Mouse (Mus musculus): ENCODE results near the gene Usp48. TPM values are rescaled to one million over a fixed set of nuclear protein-coding genes. Genes with fewer than 3 reads are reported as not detected.

Gene Usp48
- polyA plus RNA-seq (2014; fragmentation: Nextera tagmentation; extraction: Ambion mirVana): 84.6 and 91.9 TPM in 2 replicates

DNA sequence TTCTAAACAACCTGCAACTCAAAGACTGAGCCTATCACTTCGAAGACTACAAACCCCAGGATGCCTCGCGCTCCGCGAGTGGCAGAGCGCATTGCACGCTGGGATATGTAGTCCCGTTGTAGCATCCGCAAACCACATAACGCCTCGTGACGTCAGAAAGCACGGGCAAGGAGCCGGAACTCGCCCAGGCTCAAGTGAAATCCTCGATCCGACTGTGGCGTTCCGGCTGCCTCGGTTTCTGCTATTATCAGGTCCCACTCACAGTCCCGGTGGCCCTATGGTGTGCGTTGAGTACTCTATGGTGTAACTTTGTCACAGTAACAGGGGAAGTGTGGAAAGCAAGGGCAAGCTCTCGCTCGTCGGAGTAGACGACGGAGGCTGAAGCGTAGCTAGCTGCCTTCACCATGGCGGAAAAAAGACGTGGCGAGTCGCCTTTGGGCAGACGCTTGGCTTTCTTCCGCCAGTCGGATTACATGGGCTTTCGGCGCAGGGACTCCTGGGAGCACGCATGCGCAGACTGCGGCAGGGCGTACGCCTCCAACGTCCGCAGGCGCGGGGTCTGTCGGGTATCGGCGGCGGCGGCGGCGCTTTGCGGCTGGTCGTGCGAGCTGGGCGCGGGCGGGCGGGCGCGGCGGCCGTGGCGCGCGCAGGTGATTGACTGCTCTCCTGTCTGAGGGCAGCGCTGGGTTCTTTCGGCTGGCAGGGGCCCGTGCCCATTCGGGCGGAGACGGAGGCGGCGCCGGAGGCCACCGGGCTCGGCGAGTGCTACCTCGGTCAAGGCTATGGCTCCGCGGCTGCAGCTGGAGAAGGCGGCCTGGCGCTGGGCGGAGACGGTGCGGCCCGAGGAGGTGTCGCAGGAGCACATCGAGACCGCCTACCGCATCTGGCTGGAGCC is at the start of gene Usp48:
TSS of gene Usp48 (plus strand) at position 155 of the 895 bp plus-strand sequence.
- DNase-seq (ENCODE audit: low spot score) (peak; percentile 98), ATAC-seq (ENCODE audit: insufficient read depth, low FRiP score, low TSS enrichment) (peak; percentile 91)
- Histone ChIP-seq H3K36me3 (ENCODE audit: control insufficient read depth, insufficient read depth, low read length) (no peaks in the 10 kb centered on the region), H3K27me3 (ENCODE audit: control insufficient read depth, insufficient read depth, low read length) (no peaks in the 10 kb centered on the region), H3K9me3 (ENCODE audit: control insufficient read depth, low read length) (no peaks in the 10 kb centered on the region), H3K4me2 (ENCODE audit: low read depth) (peak within 1 kb of the TSS; percentile 87), H3K4me3 (ENCODE audit: low read depth, low read length) (peak within 1 kb of the TSS; percentile 68), H3K9ac (ENCODE audit: low read length) (peak within 1 kb of the TSS; percentile 91), H3K4me1 (ENCODE audit: control insufficient read depth, insufficient read depth, low read length) (peaks cover 12% of the 10 kb centered on the region), H3K27ac (ENCODE audit: low read depth, low read length) (peak within 1 kb of the TSS; percentile 97)
- WGBS: under 1% methylated on average over 88 of the region's 92 CpGs

DNA sequence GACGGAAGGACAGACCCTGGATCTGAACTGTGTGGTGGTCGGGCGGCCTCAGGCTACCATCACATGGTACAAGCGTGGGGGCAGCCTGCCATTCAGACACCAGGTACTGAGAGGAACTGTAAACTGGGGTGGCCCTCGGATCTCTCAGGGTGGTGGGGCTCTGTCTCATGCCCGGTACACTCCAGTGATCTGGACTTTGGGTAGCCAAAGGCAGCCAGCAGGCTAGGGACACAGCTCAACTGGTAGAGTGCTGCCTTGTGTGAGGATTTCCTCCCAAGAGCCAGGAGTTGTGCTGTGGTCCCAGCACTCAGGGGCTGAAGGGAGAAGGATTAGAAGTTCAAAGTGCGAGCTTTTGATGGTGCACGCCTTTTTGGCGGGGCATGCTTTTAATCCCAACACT is 48.0 kb upstream of the Usp48 start:
- no peak for DNase-seq (ENCODE audit: low spot score)
- no peaks in the 10 kb centered on the region for H3K9me3 ChIP-seq (ENCODE audit: control insufficient read depth, low read length)
- no peak overlapping the region for H3K4me3 ChIP-seq (ENCODE audit: low read depth, low read length)
- WGBS: 92% methylated on average over 9 of the region's 9 CpGs
- H3K27ac ChIP-seq (ENCODE audit: low read depth, low read length): no peak overlapping the region
- ATAC-seq (ENCODE audit: insufficient read depth, low FRiP score, low TSS enrichment): no peak
- H3K36me3 ChIP-seq (ENCODE audit: control insufficient read depth, insufficient read depth, low read length): peaks cover 6% of the 10 kb centered on the region
- H3K4me2 ChIP-seq (ENCODE audit: low read depth): no peak overlapping the region
- no peaks in the 10 kb centered on the region for H3K27me3 ChIP-seq (ENCODE audit: control insufficient read depth, insufficient read depth, low read length)
- H3K9ac ChIP-seq (ENCODE audit: low read length): no peak overlapping the region
- no peaks in the 10 kb centered on the region for H3K4me1 ChIP-seq (ENCODE audit: control insufficient read depth, insufficient read depth, low read length)

DNA sequence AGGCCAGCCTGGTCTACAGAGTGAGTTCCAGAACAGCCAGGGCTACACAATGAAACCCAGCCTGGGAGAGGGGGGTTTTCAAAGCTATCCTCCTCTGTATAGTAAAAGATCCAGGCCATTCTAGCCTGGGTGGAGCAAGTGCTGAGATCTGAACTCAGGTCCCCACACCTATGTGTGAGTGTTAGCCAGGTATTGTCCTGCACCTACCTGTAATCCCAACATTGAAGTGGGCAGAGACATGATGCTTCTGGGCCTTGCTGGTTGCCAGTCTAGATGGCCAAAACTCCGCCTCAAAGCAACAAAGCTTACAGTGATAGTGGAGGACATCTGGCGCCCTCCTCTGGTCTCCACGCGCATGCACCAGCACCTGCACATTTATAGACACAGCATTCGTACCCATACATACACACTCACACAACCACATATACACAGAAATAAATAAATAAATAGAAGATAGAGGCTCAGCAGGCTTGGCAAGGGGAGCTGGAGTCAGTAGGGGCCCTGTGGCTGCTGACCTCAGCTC is 47.5 kb upstream of the Usp48 start:
- Histone ChIP-seq H3K4me3 (ENCODE audit: low read depth, low read length) (no peak overlapping the region), H3K27me3 (ENCODE audit: control insufficient read depth, insufficient read depth, low read length) (no peaks in the 10 kb centered on the region), H3K36me3 (ENCODE audit: control insufficient read depth, insufficient read depth, low read length) (peaks cover 8% of the 10 kb centered on the region), H3K9me3 (ENCODE audit: control insufficient read depth, low read length) (no peaks in the 10 kb centered on the region), H3K27ac (ENCODE audit: low read depth, low read length) (no peak overlapping the region), H3K4me2 (ENCODE audit: low read depth) (no peak overlapping the region), H3K9ac (ENCODE audit: low read length) (no peak overlapping the region), H3K4me1 (ENCODE audit: control insufficient read depth, insufficient read depth, low read length) (no peaks in the 10 kb centered on the region)
- ATAC-seq (ENCODE audit: insufficient read depth, low FRiP score, low TSS enrichment) (no peak), DNase-seq (ENCODE audit: low spot score) (peak; percentile 66)
- WGBS: 61% methylated on average over 5 of the region's 5 CpGs

- no peak overlapping the region for H3K27ac ChIP-seq (ENCODE audit: low read depth, low read length)
- H3K36me3 ChIP-seq (ENCODE audit: control insufficient read depth, insufficient read depth, low read length): peaks cover 10% of the 10 kb centered on the region
- H3K4me1 ChIP-seq (ENCODE audit: control insufficient read depth, insufficient read depth, low read length): no peaks in the 10 kb centered on the region
- no peaks in the 10 kb centered on the region for H3K9me3 ChIP-seq (ENCODE audit: control insufficient read depth, low read length)
- 94% methylated on average over 17 of the region's 17 CpGs for WGBS
- no peak for DNase-seq (ENCODE audit: low spot score)
- H3K27me3 ChIP-seq (ENCODE audit: control insufficient read depth, insufficient read depth, low read length): no peaks in the 10 kb centered on the region
- H3K9ac ChIP-seq (ENCODE audit: low read length): no peak overlapping the region
- no peak overlapping the region for H3K4me3 ChIP-seq (ENCODE audit: low read depth, low read length)
- H3K4me2 ChIP-seq (ENCODE audit: low read depth): no peak overlapping the region
- ATAC-seq (ENCODE audit: insufficient read depth, low FRiP score, low TSS enrichment): no peak
Measured at GRCm38 (mm10) chr4:137553466-137553865, 40.1 kb upstream of the Usp48 start.

GRCm38 (mm10) chr4:137556673-137557210 is 36.8 kb upstream of the Usp48 start:
- Histone ChIP-seq H3K9me3 (ENCODE audit: control insufficient read depth, low read length) (no peaks in the 10 kb centered on the region), H3K9ac (ENCODE audit: low read length) (no peak overlapping the region), H3K36me3 (ENCODE audit: control insufficient read depth, insufficient read depth, low read length) (peaks cover 7% of the 10 kb centered on the region), H3K27me3 (ENCODE audit: control insufficient read depth, insufficient read depth, low read length) (no peaks in the 10 kb centered on the region), H3K27ac (ENCODE audit: low read depth, low read length) (no peak overlapping the region), H3K4me3 (ENCODE audit: low read depth, low read length) (no peak overlapping the region), H3K4me2 (ENCODE audit: low read depth) (no peak overlapping the region), H3K4me1 (ENCODE audit: control insufficient read depth, insufficient read depth, low read length) (no peaks in the 10 kb centered on the region)
- WGBS: 90% methylated on average over 16 of the region's 16 CpGs
- no peak for DNase-seq (ENCODE audit: low spot score)
- ATAC-seq (ENCODE audit: insufficient read depth, low FRiP score, low TSS enrichment): no peak

GRCm38 (mm10) chr4:137569873-137570272 is 23.7 kb upstream of the Usp48 start:
- H3K4me3 ChIP-seq (ENCODE audit: low read depth, low read length): no peak overlapping the region
- H3K27ac ChIP-seq (ENCODE audit: low read depth, low read length): no peak overlapping the region
- H3K36me3 ChIP-seq (ENCODE audit: control insufficient read depth, insufficient read depth, low read length): 0 out of 2 replicates have a peak, but pooled peaks cover 2% of the 10 kb centered on the region
- no peak overlapping the region for H3K9ac ChIP-seq (ENCODE audit: low read length)
- no peaks in the 10 kb centered on the region for H3K4me1 ChIP-seq (ENCODE audit: control insufficient read depth, insufficient read depth, low read length)
- H3K27me3 ChIP-seq (ENCODE audit: control insufficient read depth, insufficient read depth, low read length): no peaks in the 10 kb centered on the region
- DNase-seq (ENCODE audit: low spot score) (no peak), ATAC-seq (ENCODE audit: insufficient read depth, low FRiP score, low TSS enrichment) (no peak)
- no peak overlapping the region for H3K4me2 ChIP-seq (ENCODE audit: low read depth)
- H3K9me3 ChIP-seq (ENCODE audit: control insufficient read depth, low read length): no peaks in the 10 kb centered on the region
- WGBS: 78% methylated on average over 9 of the region's 9 CpGs

- 86% methylated on average over 10 of the region's 10 CpGs for WGBS
- H3K27me3 ChIP-seq (ENCODE audit: control insufficient read depth, insufficient read depth, low read length): peaks cover 5% of the 10 kb centered on the region; the same call in 1 of the 2 replicates
Measured at GRCm38 (mm10) chr4:137574469-137574868, 19.1 kb upstream of the Usp48 start, which contains the start of gene Ldlrad2. Gene Ldlrad2 (minus strand): TSS chr4:137574569.

GRCm38 (mm10) chr4:137577486-137577885 is 16.1 kb upstream of the Usp48 start:
- WGBS: 97% methylated on average over 12 of the region's 12 CpGs
- Histone ChIP-seq H3K4me2 (ENCODE audit: low read depth) (no peak overlapping the region), H3K27ac (ENCODE audit: low read depth, low read length) (no peak overlapping the region), H3K4me1 (ENCODE audit: control insufficient read depth, insufficient read depth, low read length) (no peaks in the 10 kb centered on the region), H3K9ac (ENCODE audit: low read length) (no peak overlapping the region), H3K4me3 (ENCODE audit: low read depth, low read length) (no peak overlapping the region), H3K27me3 (ENCODE audit: control insufficient read depth, insufficient read depth, low read length) (peaks cover 5% of the 10 kb centered on the region; the same call in 1 of the 2 replicates), H3K9me3 (ENCODE audit: control insufficient read depth, low read length) (no peaks in the 10 kb centered on the region), H3K36me3 (ENCODE audit: control insufficient read depth, insufficient read depth, low read length) (no peaks in the 10 kb centered on the region)
- ATAC-seq (ENCODE audit: insufficient read depth, low FRiP score, low TSS enrichment) (no peak), DNase-seq (ENCODE audit: low spot score) (no peak)

More at GRCm38 (mm10) chr4:137574469-137574868, 19.1 kb upstream of the Usp48 start, which contains the start of gene Ldlrad2:
- Histone ChIP-seq H3K9ac (ENCODE audit: low read length) (no peak within 1 kb of the TSS), H3K9me3 (ENCODE audit: control insufficient read depth, low read length) (no peaks in the 10 kb centered on the region), H3K4me1 (ENCODE audit: control insufficient read depth, insufficient read depth, low read length) (no peaks in the 10 kb centered on the region), H3K4me3 (ENCODE audit: low read depth, low read length) (no peak within 1 kb of the TSS), H3K4me2 (ENCODE audit: low read depth) (no peak within 1 kb of the TSS), H3K36me3 (ENCODE audit: control insufficient read depth, insufficient read depth, low read length) (no peaks in the 10 kb centered on the region), H3K27ac (ENCODE audit: low read depth, low read length) (no peak within 1 kb of the TSS)
- no peak for DNase-seq (ENCODE audit: low spot score)
- ATAC-seq (ENCODE audit: insufficient read depth, low FRiP score, low TSS enrichment): no peak
